Mouse (Mus musculus) liver (tissue): ENCODE results near the gene Rrp12.
"Not testable (repeated sequence)": the region's sequence is repeated elsewhere in the genome, so short reads cannot be mapped to it uniquely, and the experiment has no call there.

Experiments
- DNase-seq: peaks from one replicate; pipeline ENCODE4 v3.0.0-alpha.2; 2020; ENCODE audit warnings: mixed read lengths

Gene Rrp12

DNA sequence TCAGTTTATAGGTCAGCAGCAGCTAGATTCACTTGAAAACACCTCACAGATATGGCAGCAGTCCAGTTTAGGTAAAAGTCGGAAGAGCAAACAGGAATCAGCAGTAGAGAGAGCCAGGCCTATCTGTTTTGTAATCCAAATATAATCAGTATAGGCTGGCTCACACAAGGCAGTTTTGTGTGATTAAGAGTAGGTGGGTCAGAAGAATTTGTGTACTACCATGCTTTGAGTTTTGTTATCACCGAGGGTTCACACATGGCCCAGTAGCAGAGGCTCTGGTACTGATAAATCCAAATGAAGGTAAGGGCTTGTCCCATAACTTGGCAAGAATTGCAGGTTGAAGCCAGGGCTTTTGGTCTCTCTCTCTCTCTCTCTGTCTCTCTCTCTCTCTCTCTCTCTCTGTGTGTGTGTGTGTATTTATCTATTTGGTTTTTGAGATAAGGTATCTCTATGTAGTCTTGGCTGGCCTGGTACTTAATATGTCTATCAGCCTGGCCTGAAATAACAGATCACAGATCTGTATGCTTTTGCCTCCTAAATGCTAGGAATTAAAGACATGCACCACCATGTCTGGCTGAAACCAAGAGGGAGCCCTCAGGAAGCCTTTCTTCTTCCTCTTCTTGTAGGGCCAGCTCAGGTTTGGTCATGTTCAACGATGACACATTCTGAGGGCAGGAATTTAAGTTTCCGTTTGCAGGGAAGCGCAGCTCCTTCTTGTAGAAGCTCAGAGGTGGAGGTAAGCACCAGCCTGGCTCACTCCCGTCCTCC, 10.5 kb upstream of the Rrp12 start:
- no peak for DNase-seq

DNA sequence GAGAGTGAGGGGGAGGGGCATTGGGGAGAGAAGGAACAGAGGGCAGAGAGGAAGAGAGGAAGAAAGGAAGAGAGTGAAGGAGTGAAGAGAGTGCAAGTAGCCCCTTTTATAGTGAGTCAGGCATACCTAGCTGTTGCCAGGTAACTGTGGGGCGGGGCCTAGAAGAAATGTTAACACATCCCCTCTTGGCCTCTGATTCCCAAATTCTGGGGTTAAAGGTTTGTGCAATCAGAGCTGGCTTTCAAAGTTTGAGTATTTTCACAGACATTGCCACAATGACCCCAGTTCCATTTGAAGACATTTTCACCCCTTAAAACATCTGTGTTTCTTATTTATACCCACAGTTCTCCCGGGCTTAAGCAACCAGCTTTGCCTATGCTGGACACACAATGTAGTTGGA, 9.3 kb upstream of the Rrp12 start:
- DNase-seq, result no peak

DNA sequence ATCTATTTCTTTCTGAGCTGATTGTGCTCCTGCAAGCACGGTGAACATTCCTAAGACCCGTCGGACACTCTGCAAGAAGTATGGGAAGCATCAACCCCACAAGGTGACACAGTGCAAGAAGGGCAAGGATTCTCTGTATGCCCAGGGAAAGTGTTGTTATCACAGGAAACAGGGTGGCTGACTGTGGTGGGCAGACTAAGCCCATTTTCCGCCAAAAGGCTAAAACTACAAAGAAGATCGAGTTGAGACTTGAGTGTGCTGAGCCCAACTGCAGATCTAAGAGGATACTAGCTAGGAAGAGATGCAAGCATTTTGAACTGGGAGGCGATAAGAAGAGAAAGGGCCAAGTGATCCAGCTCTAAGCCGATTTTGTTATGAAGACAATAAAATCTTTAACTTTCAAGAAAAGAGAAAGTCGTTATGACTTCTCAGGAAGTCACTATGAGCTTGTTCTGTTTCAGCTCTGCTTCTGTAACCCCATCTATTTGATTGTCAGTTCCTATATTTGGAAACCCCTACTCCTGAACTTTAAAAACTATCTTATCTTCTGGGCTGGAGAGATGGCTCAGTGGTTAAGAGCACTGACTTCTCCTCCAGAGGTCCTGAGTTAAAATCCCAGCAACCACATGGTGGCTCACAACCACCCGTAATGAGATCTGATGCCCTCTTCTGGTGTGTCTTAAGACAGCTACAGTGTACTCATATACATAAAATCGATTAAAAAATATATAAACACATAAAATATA, 7.0 kb upstream of the Rrp12 start:
- no peak for DNase-seq

DNA sequence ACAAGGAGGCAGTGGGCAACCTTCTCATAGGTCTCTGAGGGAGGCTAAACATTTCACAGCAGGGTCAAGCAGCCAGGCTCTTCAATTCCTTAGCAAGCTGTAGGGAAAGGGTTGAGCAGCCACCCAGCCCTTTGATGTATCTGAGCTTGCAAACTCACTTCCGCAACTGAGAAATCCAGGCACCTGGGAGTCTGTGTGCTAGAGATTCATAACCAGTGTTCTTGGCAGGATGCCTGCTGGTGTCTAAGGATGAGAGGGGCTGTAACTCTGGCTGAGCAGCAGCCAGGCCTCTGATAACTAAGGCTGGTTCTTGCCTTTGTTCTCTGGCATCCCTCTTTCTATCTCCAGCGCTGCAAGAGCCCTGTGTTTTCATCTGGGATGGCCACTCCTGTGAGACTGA, 5.7 kb upstream of the Rrp12 start:
- peak; percentile 26 for DNase-seq

DNA sequence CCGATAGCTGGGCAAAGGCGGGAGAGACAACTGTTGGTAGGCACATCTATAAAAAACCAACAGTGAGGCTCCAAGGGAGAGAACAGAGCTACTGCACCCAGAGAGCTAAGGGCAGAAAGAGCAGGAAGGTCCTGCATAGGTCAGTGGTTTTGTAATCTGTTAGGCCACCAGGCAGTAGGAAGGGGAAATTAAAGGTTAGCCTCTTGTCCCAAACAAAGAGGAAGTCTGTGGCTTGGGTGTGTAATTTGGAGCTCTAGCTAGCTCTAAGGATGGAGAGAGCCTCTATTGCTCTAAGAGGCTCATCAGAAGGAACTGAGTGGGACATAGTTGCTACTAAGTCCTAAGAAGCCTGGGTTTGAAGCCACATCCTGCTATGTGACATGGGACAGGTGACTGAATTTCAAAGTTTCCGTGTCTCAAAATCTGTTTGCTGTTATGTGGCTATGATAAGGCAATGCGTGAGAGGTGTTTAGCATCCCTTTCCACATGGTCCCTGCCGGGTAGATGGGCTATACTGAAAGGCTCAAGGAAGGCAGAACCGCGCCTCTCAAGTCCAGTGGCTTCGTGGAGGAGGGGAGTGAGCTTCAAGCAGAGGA, 4.6 kb upstream of the Rrp12 start:
- no peak for DNase-seq

DNA sequence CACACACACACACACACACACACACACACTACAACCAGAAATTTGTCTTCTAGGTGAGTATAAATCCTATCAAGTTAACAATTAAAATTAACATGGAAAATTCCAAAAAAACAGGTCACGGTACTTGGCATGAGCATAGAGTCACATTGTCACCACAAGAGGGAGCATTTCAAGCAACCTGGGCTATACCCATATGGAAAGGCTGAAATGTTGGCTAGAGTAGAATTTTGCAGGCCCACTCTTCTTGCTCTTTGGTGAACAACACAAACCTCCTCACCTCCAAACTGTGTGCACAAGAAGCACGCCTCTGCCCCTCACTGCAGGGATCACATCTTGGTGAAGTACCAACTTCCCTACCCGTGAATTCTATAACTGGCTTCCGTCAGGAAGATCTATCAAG, 2.9 kb upstream of the Rrp12 start:
- DNase-seq, result peak; percentile 26

DNA sequence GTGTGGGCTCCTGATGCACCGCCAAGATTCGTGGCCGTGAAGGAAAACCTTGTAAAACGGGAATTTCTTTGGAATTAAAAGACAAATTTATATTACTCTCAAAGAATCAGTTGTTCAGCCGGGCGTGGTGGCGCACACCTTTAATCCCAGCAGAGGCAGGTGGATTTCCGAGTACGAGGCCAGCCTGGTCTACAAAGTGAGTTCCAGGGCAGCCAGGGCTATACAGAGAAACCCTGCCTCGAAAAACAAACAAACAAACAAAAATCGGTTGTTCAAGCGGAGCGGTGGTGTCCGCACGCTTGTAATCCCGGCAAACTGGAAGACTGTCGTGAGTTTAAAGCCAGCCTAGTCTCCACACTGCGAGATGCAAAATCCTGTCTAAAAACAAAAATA, 342 bp upstream of the Rrp12 start:
- DNase-seq, result no peak

DNA sequence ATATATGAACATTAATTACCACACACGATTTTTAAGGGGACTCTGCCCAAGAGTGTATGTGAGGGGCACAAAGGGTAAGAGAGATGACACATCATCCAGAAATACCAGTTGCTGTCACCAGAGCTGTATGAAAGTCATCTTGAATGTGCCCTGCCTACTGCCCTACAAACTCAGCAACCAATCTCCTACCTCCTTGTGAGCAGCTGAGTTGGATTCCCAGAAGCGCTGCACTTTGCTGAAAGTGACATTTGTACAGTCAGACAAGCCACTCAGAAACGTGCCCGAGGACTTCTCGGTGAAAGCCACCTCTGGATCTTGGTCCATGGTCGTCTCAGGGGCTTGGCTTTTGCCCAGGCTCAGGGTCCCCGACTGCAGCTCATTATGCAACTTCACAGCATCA, 1.0 kb downstream of the Rrp12 start:
- DNase-seq, result no peak

DNA sequence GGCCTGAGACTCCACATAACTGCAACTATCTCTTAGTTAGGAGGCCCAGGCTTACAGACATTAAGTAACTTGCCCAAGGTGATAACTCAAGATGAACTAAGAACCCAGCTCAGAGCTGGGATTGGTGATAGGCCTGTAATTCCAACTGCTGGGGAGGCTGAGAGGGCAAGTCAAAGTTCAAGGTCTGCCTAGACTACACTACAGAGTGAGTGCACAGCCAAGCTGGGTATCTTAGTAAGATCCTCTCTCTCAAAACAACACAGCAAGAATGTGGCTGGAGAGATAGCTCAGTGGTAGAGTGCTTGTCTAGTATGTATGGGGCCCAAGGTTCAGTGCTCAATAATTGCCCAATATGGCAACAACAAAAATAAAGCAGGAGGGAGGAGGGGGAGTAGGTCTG, 7.8 kb downstream of the Rrp12 start:
- no peak for DNase-seq

DNA sequence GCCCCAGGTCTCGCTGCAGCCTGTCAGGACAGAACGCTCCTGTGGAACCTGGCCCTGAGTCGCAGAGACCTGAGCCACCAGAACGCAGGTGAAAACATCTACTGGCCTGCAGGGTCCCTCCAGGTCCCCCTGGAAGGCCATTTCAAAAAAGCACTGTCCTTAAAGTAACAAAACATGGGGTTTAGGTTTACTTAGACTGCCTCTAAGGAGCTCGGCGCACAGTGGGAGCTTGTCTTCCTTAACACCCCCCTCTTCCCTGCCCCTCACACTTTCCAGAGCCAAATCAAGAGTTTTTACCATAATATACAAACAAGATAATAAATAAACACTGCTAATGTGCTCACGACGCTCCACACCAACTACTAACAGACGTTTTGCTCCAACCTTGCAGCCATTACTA, 12.1 kb downstream of the Rrp12 start:
- DNase-seq, result no peak

DNA sequence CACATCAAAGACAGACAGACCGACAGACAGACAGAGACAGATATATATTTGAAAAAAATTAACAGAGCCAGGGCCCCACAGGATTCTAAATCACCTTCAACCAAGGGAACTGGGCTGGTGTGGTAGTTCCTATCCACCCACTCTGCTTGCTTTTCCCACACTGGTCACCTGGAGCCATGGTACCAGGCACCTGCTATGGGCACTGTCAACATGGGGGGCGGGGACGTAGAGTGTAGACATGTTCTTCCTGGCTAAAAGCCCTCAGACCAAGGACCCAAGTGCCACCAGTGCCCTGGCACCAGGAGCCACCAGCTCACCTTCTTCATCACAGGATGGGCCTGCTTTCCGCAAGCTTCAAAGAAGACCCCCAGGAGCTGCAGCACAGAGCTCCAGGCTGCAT, 14.1 kb downstream of the Rrp12 start:
- DNase-seq, result no peak

DNA sequence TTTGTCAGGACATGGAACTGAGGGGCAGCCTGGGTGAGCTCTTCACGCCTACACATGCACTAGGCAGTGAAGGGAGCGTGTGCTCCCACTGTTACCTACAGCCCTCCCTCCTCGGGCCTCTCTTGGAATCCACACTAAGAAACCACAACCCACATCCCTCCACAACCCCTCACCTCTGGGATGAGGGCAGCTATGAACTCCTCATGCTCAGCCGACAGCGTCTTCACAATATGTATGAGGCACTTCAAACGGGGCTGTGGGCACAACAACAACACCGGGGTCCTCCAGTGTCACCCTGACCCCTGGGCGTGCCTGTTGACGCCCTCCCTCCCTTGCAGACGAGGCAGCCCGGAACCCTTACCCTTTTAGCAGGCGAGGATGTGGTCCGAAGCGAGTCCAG, 21.6 kb downstream of the Rrp12 start:
- no peak for DNase-seq

DNA sequence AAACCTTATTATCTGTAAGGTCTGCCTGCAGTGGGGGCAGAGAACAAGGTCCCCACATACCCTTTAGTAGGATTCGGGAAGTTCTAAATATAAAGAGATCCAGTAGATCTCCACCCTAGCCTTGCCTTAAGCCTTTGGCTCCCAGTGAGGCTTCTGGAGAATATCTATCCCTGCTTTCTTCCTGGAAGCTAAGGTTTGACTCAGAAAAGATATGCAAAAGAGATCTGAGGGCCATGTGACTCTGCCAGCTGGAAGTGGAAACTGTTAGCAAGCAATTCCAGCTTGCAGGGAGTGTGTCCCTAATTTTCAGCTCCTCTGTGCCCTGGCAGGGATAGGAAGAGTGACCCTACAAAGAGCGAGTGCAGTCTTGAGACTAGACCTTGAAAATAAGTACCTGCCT, 23.7 kb downstream of the Rrp12 start:
- DNase-seq, result no peak

DNA sequence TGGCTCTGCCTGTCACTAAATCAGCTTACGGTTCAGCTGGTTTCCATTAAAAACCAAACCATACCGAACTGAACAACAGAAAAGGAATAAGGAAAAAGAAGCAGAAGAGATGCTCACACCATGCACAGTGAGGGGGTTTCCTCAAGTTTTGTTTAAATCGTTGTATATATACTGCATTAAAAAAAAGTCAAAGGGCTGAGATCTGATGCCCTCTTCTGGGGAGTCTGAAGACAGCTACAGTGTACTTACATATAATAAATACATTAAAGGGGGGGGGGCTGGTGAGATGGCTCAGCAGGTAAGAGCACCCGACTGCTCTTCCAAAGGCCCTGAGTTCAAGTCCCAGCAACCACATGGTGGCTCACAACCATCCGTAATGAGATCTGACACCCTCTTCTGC, 26.0 kb downstream of the Rrp12 start:
- not testable (repeated sequence) for DNase-seq

DNA sequence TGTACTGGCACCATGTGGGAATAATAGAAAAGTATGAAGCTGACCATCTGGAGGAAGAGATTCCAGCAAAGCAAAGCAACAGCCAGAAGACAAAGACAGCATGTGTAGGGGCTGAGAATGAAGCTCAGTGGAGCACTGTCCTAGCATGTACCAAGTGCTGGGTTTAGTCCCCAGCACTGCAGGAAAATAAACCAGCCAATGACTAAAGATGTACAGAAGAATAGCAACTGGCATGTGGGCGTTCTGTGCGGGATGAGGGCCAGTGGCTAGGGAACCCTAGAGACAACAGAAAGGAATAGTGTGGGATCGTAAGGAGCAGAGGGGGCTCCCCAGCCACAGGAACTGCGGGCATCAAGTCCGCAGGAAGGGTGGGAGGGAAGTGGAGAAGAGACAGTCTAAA, 26.7 kb downstream of the Rrp12 start:
- no peak for DNase-seq

DNA sequence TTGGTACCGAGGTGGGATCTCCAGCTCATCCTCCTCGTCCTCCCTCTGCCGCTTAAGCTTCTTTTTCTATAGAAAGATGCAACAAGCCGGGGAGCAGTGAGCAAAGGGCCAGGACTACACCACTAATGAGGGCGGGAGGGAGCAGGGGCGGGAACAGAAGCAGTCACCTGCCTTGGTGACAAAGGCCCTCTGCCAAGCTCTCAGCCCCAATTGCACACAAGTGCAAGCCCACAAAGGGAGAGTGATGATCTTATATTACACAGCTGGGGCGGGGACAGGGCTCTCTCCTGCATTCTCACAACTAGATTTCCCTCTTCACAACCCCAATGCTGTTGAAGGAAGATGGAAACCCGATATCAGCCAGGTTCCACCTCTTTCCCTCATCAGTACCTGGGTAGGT, 29.3 kb downstream of the Rrp12 start:
- no peak for DNase-seq

DNA sequence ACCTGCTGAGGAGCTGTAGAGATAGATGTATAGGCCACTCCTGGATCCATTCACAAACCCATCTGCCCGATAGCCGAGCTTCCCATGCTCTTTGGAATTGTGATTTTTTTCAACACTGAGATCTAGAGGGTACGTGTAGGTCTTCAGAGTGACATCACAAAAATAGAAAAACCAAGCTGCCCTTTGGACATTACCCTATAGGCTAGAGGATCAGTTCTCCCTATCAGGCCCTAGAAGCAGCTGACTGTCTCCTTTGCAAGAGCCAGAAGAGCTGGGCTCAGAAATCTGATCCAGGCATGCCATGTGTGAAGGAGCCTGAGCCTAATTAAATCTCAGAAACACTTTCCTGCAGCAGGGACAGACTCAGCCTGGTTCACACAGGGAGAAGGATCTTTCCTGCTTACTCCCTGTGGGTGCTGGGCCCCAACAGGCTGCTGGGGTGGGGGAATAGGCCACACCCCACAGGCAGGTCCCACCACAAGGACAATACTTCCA, 38.1 kb downstream of the Rrp12 start:
- DNase-seq, result no peak

DNA sequence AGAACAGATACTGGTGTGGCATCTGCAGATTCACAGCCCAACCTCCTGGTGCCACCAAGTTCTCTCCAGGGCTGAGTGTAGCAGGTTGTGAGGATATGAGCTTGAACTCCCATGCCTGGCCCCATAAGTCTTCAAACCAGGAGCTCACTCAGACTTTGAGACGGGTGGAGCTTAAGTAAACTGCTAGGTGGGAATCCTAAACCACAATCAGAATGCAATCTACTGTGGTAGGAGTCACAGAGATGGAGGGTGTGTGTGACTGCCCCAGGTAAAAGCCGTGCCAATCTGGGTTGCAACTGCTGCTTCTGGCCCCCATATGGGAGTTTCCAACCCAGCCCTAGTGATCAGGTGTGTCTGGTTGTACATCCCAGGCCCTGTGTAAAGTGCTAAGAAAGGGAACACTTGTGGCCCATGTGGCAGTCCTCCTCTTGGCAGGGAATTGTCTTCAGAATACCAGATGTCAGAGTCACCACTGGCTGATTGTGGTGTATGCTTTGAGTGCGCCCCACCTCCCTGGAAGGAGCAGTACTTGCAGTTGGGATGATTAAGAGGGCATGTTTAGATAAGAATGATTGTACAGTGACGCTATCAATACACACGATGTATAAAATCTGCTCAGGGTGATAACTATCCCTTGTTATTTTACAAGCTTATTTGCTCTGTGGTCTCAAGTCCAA, 38.7 kb downstream of the Rrp12 start:
- peak; percentile 23 for DNase-seq

DNA sequence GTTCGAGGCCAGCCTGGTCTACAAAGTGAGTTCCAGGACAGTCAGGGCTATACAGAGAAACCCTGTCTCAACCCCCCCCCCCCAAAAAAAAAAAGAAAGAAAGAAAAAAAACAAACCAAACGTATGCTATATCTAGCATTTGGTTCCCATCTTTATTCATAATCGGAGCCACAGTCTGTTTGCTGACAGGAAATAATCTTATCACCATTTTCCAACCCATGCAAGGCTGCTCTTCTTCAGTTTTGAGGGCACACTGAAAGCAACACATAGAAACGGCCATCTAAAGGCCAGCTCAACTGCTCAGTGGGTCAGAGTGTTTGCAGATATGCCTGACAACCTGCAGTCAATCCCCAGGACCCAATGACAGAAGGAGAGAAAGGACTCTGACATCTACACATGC, 43.5 kb downstream of the Rrp12 start:
- no peak for DNase-seq

DNA sequence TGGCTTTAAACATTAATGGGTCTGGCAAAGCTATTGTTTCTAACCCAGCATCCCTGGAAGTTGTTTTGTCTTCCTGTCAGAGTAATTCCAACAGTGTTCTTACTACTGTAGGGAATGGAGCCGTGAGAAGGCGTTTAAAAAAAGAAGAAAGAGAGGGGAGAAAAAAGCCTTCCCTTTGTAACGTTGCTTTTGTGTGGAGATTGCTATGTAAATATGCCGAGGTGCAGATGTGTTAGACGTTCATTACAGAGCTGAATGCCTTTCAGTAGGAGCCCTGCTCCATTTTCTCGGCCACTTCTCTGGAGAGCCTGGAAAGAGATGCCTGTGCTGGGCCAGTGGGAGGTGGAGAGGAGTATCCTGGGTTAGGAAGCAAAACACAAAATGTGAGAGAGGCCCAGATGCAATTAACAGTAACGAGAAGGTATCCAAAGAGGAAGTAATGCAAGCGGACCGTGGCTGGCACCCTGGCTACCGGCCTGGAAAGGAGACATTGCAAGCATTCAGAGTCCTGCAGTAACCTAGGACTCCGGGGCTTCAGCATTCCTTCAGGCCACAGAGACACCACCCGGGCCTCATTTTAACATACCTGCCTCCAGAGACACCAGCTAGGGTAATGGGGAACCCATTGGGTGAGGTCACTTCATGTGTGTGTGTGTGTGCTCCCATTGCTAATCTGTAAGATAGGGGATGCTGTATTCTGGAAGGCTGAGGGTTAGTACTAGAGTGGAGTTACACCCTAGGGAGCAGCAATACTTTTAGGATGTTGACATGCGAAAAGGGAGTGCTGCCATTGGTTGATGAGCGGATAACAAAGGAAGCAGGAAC, 45.0 kb downstream of the Rrp12 start:
- no peak for DNase-seq

DNA sequence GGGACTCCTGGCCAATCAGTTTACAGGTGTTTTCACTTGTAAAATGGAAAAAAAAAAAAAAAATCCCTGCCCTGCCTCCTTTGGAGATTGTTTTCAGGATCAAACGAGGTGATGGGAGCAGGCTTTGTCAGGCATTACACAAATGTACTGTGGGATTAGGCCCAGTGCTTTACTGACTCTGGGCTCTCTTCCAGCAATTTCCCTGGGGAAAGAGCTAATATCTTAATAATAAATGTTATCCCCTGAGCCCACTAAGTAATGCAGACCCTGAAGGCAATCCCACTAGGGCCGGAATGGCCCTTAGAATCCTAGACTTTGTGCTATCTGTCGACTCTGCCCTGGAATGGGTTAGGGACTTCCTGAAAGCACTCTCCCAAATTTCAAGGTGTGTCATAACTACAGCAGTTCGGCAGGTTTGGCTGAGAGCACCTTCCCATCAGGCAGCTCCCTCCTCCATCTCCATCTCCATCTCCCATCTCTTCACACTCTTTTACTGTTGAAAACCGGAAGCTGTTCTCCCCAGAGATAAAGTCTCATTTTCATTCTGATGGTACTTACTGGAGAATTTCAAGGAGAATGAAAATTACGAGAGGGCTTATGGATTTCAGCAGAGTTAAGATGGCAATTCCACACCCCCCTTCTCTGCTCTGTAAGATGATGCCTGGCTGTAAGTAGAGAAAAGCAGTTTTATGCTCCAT, 45.8 kb downstream of the Rrp12 start:
- no peak for DNase-seq
